Mouse (Mus musculus) embryonic facial prominence, embryonic 12.5 days (tissue): Measurements from ENCODE around the gene Trim10. TPM values are rescaled to one million over a fixed set of nuclear protein-coding genes. Genes with fewer than 3 reads are reported as not detected.

Source experiments
- ATAC-seq: fragments of 200-750 bp; cut with Nextera tagmentation; 2 replicates; pipeline ENCODE4 v1.8.0; 2017; ENCODE audit not compliant: insufficient number of reproducible peaks, insufficient read depth, low FRiP score, low TSS enrichment
- H3K27ac ChIP-seq: fragments of 300-500 bp; sonication (generic); 2 replicates; pipeline ENCODE4 v1.5.1; 2016; ENCODE audit warnings: mild to moderate bottlenecking
- H3K27me3 ChIP-seq: fragments of 300-500 bp; sonication (generic); 2 replicates; pipeline ENCODE4 v1.6.1; 2016; ENCODE audit warnings: mild to moderate bottlenecking, moderate library complexity
- H3K36me3 ChIP-seq: fragments of 300-500 bp; sonication (generic); 2 replicates; pipeline ENCODE4 v1.6.1; 2016; ENCODE audit warnings: mild to moderate bottlenecking
- H3K4me1 ChIP-seq: fragments of 300-500 bp; sonication (generic); 2 replicates; pipeline ENCODE4 v1.6.1; 2016
- H3K4me2 ChIP-seq: fragments of 300-500 bp; sonication (generic); replicated peaks from 2 replicates; pipeline ENCODE4 v1.6.1; 2016; ENCODE audit warnings: mild to moderate bottlenecking, moderate library complexity
- H3K4me3 ChIP-seq: fragments of 300-500 bp; sonication (generic); 2 replicates; pipeline ENCODE4 v1.5.1; 2016; ENCODE audit warnings: mild to moderate bottlenecking
- H3K9ac ChIP-seq: fragments of 300-500 bp; sonication (generic); 2 replicates; pipeline ENCODE4 v1.6.1; 2016; ENCODE audit warnings: mild to moderate bottlenecking, moderate library complexity
- H3K9me3 ChIP-seq: fragments of 300-500 bp; sonication (generic); 2 replicates; pipeline ENCODE4 v1.6.1; 2016; ENCODE audit warnings: mild to moderate bottlenecking, moderate library complexity
- WGBS: fragments of 180-500 bp; shearing (Covaris S2); methylation state at CpG from one replicate; pipeline ENCODE4 v1.1.7; 2016; 5-methylcytosine and 5-hydroxymethylcytosine counted together
- polyA plus RNA-seq: library from polyadenylated mRNA; unstranded; fragments of >200 nt; fragmentation: Nextera tagmentation; extraction: Ambion mirVana; gene quantifications from 2 replicates; pipeline ENCODE4 v1.2.1, GENCODE M21; 2016

Gene Trim10
- polyA plus RNA-seq, 1 experiment from 2014 or later, result 6.6 TPM

DNA sequence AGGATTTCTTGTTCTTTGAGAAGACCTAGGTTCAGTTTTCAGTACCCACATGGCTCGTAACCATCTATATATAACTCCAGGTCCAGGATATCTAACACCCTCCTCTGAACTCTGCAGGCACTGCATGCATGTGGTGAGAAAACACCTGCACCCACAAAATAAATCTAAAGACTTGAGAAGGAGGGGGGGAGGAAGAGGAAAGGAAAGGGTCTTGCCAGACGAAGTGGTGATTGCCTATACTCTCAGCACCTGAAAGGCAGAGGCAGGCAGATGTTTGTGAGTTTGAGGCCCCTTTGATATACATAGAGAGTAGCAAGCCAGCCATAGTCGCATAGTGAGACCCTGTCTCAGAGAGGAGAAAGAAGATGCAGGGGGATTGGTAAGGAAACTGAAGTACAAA is 29.4 kb upstream of the Trim10 start:
- Histone ChIP-seq H3K36me3 (no peaks in the 10 kb centered on the region), H3K4me2 (no peak overlapping the region), H3K4me3 (no peak overlapping the region), H3K9ac (no peak overlapping the region), H3K27ac (no peak overlapping the region), H3K27me3 (no peaks in the 10 kb centered on the region), H3K9me3 (no peaks in the 10 kb centered on the region), H3K4me1 (peaks cover 7% of the 10 kb centered on the region)
- 85% methylated on average over 3 of the region's 3 CpGs for WGBS
- ATAC-seq, result no peak

- H3K27me3 ChIP-seq, result no peaks in the 10 kb centered on the region
- ATAC-seq, result no peak
- H3K4me1 ChIP-seq, result peaks cover 6% of the 10 kb centered on the region
- no peaks in the 10 kb centered on the region for H3K36me3 ChIP-seq
- no peaks in the 10 kb centered on the region for H3K9me3 ChIP-seq
- no peak overlapping the region for H3K4me3 ChIP-seq
- H3K27ac ChIP-seq, result no peak overlapping the region
- H3K4me2 ChIP-seq, result no peak overlapping the region
- H3K9ac ChIP-seq, result no peak overlapping the region
Measured at GRCm38 (mm10) chr17:36840961-36841445, 28.4 kb upstream of the Trim10 start.

DNA sequence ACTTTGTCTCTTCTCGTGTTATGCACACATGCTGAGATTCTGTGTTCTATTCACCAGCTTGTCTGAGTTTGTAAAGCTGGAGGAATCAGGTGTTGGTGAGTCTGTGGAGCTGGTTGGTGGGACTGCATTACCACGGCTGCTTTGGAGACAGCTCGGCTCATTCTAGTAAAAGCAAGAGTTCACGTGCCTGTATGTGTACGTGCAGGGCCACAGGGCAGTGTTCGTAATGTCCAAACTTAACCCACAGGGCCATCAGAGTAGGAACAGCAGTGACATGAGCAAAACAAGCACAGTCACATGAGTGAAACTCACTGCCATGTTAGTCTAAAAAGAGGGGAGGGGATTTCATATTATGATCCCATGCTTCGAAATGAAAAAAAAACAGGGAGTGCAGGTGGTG is 25.7 kb upstream of the Trim10 start:
- ATAC-seq, result no peak
- no peak overlapping the region for H3K4me3 ChIP-seq
- no peak overlapping the region for H3K4me2 ChIP-seq
- H3K9me3 ChIP-seq, result no peaks in the 10 kb centered on the region
- no peak overlapping the region for H3K27ac ChIP-seq
- no peaks in the 10 kb centered on the region for H3K4me1 ChIP-seq
- H3K36me3 ChIP-seq, result no peaks in the 10 kb centered on the region
- H3K9ac ChIP-seq, result no peak overlapping the region
- no peaks in the 10 kb centered on the region for H3K27me3 ChIP-seq
- WGBS, result 85% methylated on average over 7 of the region's 7 CpGs

- Histone ChIP-seq H3K9ac (no peak overlapping the region), H3K4me3 (no peak overlapping the region)
- no peak for ATAC-seq
Measured at GRCm38 (mm10) chr17:36844286-36844719, 25.1 kb upstream of the Trim10 start.

GRCm38 (mm10) chr17:36844725-36845124 is 24.6 kb upstream of the Trim10 start:
- Histone ChIP-seq H3K9ac (no peak overlapping the region), H3K9me3 (no peaks in the 10 kb centered on the region), H3K4me1 (no peaks in the 10 kb centered on the region), H3K4me2 (no peak overlapping the region), H3K4me3 (no peak overlapping the region), H3K36me3 (no peaks in the 10 kb centered on the region), H3K27me3 (no peaks in the 10 kb centered on the region), H3K27ac (no peak overlapping the region)
- ATAC-seq, result 0 out of 2 replicates have a peak, but pooled peaks have one; percentile 28
- WGBS, result 83% methylated on average over 1 of the region's 1 CpGs

More at GRCm38 (mm10) chr17:36844286-36844719, 25.1 kb upstream of the Trim10 start:
- no peaks in the 10 kb centered on the region for H3K27me3 ChIP-seq
- no peaks in the 10 kb centered on the region for H3K36me3 ChIP-seq
- H3K27ac ChIP-seq, result no peak overlapping the region
- H3K4me2 ChIP-seq, result no peak overlapping the region
- H3K4me1 ChIP-seq, result no peaks in the 10 kb centered on the region
- H3K9me3 ChIP-seq, result no peaks in the 10 kb centered on the region

DNA sequence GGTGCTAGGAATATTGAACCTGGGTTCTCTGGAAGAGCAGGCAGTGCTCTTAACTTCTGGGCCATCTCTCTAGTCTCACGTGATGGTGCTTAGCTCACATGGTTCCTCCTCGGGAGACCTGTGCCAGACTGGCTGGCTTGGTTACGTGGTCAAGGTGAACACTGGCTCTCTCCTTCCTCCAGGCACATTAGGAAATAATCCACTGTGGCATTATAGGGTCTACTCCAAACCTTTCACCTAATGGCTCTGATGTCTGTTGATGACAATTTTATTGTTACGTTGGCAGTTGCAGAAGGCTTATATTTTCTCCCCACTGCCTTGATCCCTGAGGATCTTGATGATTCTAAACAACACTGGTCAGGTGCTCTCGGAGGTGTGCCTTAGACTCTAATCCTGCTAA is 20.5 kb upstream of the Trim10 start:
- peaks cover 33% of the 10 kb centered on the region for H3K36me3 ChIP-seq
- H3K9me3 ChIP-seq, result no peaks in the 10 kb centered on the region
- no peak overlapping the region for H3K9ac ChIP-seq
- no peak overlapping the region for H3K4me2 ChIP-seq
- ATAC-seq, result no peak
- 87% methylated on average over 5 of the region's 5 CpGs for WGBS
- H3K4me3 ChIP-seq, result no peak overlapping the region
- H3K27me3 ChIP-seq, result no peaks in the 10 kb centered on the region
- no peaks in the 10 kb centered on the region for H3K4me1 ChIP-seq
- H3K27ac ChIP-seq, result no peak overlapping the region

GRCm38 (mm10) chr17:36849992-36850391 is 19.4 kb upstream of the Trim10 start:
- Histone ChIP-seq H3K9ac (no peak overlapping the region), H3K27ac (no peak overlapping the region), H3K4me3 (no peak overlapping the region), H3K4me1 (no peaks in the 10 kb centered on the region), H3K27me3 (no peaks in the 10 kb centered on the region), H3K36me3 (peaks cover 41% of the 10 kb centered on the region), H3K9me3 (no peaks in the 10 kb centered on the region), H3K4me2 (no peak overlapping the region)
- no peak for ATAC-seq
- 86% methylated on average over 2 of the region's 2 CpGs for WGBS

DNA sequence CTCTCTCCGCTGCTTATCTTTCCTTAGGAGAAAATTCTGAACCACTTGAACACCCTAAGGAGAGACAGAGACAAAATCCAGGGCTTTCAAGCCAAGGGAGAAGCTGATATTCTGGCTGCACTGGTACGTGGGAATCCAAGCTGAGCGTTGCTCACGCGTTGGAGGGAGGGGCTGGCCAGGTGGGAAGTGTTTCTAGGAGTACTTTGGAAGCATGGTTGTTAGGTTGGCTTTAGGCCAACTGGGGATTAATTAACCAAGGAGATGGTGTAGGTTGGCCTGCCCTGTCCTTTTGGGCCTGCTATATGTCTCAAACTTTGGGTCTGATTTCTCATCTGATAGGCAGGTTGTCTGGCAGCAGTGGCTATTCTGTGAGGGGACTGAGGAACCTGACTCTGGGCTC is 18.2 kb upstream of the Trim10 start:
- WGBS, result 89% methylated on average over 5 of the region's 5 CpGs
- no peak for ATAC-seq
- no peak overlapping the region for H3K27ac ChIP-seq
- H3K36me3 ChIP-seq, result peaks cover 52% of the 10 kb centered on the region
- no peak overlapping the region for H3K9ac ChIP-seq
- no peak overlapping the region for H3K4me2 ChIP-seq
- no peaks in the 10 kb centered on the region for H3K4me1 ChIP-seq
- no peaks in the 10 kb centered on the region for H3K27me3 ChIP-seq
- H3K9me3 ChIP-seq, result no peaks in the 10 kb centered on the region
- H3K4me3 ChIP-seq, result no peak overlapping the region

DNA sequence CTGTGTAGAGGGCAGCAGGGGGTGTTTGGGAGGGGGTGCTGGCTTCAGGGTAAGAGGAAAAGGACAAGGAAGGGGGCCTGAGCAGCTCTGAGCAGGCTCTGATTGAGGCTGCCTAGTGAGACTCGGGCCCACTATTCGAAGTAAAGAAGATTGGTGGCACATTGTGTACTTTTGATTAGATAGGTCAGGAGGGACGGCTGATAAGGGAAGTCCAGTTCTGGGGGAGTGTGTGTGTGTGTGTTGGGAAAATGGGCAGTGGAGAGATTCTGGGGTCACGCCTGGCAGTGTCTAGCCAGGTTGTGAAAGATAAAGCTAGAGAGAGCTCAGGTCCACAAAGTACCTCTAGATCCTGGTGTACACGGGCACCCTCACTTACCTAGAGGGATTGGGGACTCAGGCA is 17.7 kb upstream of the Trim10 start:
- no peak overlapping the region for H3K4me3 ChIP-seq
- H3K36me3 ChIP-seq, result peaks cover 56% of the 10 kb centered on the region
- no peaks in the 10 kb centered on the region for H3K4me1 ChIP-seq
- no peaks in the 10 kb centered on the region for H3K27me3 ChIP-seq
- no peaks in the 10 kb centered on the region for H3K9me3 ChIP-seq
- 91% methylated on average over 5 of the region's 5 CpGs for WGBS
- no peak; the same call in 1 of the 2 replicates for ATAC-seq
- H3K27ac ChIP-seq, result no peak overlapping the region
- no peak overlapping the region for H3K4me2 ChIP-seq
- no peak overlapping the region for H3K9ac ChIP-seq

DNA sequence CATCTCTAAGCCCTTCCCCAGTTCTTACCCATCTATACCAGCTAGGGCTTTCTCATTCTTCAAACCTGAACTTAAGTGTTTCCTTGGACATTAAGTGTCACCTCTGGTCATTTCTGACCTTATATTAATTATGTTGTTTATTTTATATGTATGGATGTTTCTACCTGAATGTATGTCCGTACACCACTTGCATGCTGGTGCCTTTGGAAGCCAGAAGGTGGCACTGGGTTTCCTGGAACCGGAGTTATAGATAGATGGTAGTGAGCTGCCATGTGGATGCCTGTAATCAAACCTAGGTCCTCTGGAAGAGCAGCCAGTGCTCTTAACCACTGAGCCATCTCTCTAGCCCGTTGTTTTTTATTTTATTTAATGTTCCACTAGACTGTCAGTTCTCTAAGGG is 13.9 kb upstream of the Trim10 start:
- 86% methylated on average over 3 of the region's 3 CpGs for WGBS

DNA sequence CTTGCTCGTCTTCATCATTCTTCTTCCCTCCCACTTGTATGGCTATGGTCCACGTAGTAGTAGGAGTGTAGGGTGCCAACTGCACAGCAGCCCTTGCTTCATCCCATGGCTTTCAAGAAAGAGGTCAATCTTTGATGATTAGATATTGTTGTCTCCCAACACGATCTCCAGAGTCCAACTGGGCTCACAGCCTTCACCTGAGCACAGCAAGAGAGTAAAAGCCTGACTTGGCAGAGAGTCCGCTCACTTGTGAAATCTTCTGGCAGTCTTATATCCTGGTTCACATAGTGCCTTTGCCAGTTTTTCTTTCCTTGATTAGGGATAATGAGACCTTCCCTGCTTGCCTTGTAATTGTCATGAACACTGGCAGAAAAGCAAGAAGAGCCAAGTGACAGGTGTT is 13.1 kb upstream of the Trim10 start:
- WGBS, result 90% methylated on average over 4 of the region's 4 CpGs
- Histone ChIP-seq H3K27me3 (no peaks in the 10 kb centered on the region), H3K4me1 (no peaks in the 10 kb centered on the region), H3K4me3 (no peak overlapping the region), H3K36me3 (peaks cover 76% of the 10 kb centered on the region), H3K9ac (no peak overlapping the region), H3K9me3 (no peaks in the 10 kb centered on the region), H3K4me2 (no peak overlapping the region), H3K27ac (no peak overlapping the region)
- ATAC-seq, result no peak

More for the DNA sequence above, 13.9 kb upstream of the Trim10 start:
- Histone ChIP-seq H3K4me2 (no peak overlapping the region), H3K36me3 (peaks cover 83% of the 10 kb centered on the region), H3K27ac (no peak overlapping the region), H3K9ac (no peak overlapping the region), H3K9me3 (no peaks in the 10 kb centered on the region), H3K4me3 (no peak overlapping the region), H3K4me1 (no peaks in the 10 kb centered on the region), H3K27me3 (no peaks in the 10 kb centered on the region)
- no peak for ATAC-seq

DNA sequence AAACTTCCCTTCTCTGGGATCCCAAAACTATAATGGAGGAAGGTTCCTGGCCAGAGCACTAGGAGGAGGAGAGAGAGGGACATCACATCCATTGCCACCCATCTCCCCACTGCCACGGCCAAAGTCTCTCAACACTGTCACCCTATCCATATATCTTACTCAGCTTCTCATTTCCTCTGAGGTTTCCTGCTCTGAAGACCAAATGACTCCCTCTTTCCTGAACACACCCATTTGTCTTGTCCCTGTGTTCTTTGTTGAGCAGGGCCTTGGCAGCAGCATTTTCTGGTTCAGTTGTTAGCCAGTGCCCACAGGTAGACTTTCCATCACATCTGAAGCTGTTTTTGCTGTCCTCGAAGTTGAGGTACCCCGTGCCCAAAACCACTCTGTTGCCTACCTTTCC is 11.2 kb upstream of the Trim10 start:
- no peak for ATAC-seq
- no peak overlapping the region for H3K27ac ChIP-seq
- peaks cover 58% of the 10 kb centered on the region for H3K36me3 ChIP-seq
- 83% methylated on average over 3 of the region's 3 CpGs for WGBS
- H3K4me3 ChIP-seq, result no peak overlapping the region
- H3K9ac ChIP-seq, result no peak overlapping the region
- H3K4me1 ChIP-seq, result no peaks in the 10 kb centered on the region
- H3K4me2 ChIP-seq, result no peak overlapping the region
- H3K9me3 ChIP-seq, result no peaks in the 10 kb centered on the region
- H3K27me3 ChIP-seq, result no peaks in the 10 kb centered on the region

GRCm38 (mm10) chr17:36861680-36862079 is 7.7 kb upstream of the Trim10 start:
- Histone ChIP-seq H3K4me3 (no peak overlapping the region), H3K4me1 (no peaks in the 10 kb centered on the region), H3K9ac (no peak overlapping the region), H3K4me2 (no peak overlapping the region), H3K36me3 (peaks cover 26% of the 10 kb centered on the region), H3K27me3 (peaks cover 12% of the 10 kb centered on the region), H3K9me3 (no peaks in the 10 kb centered on the region), H3K27ac (no peak overlapping the region)
- no peak for ATAC-seq
- 52% methylated on average over 2 of the region's 2 CpGs for WGBS
